Mouse (Mus musculus) liver, adult 2 months (tissue): ENCODE data around the gene Nectin2.

Experiments
- CTCF ChIP-seq: fragments of 200-500 bp; IDR thresholded peaks from 2 replicates; pipeline ENCODE4 v1.5.1; 2011; ENCODE audit warnings: low read depth, low read length, control low read depth
- POLR2A ChIP-seq: fragments of 200-500 bp; IDR thresholded peaks from 2 replicates; pipeline ENCODE4 v1.6.1; 2011; ENCODE audit warnings: low read length, control low read depth; ENCODE audit not compliant: insufficient read depth; ENCODE audit errors: extremely low read depth

- TF ChIP-seq POLR2A (no peak), CTCF (no peak)
These were observed 45.0 kb downstream of the Nectin2 start for GRCm38 (mm10) chr7:19705271-19705670.
